Mouse (Mus musculus) T-helper 17 cell (primary cell): Measurements from ENCODE around the gene Fscn2.

Experiments
- in situ Hi-C, 2 experiments: fragments of 300-600 bp; cut with MboI, MseI; formaldehyde crosslinking; loops; 1 replicate in 1 of 2; 2 replicates in 1 of 2; pipeline ENCODE4 v1.15.1; 2025; ENCODE audit warnings: high pct_unique_total_duplicates in 2 of 2

Gene Fscn2

DNA sequence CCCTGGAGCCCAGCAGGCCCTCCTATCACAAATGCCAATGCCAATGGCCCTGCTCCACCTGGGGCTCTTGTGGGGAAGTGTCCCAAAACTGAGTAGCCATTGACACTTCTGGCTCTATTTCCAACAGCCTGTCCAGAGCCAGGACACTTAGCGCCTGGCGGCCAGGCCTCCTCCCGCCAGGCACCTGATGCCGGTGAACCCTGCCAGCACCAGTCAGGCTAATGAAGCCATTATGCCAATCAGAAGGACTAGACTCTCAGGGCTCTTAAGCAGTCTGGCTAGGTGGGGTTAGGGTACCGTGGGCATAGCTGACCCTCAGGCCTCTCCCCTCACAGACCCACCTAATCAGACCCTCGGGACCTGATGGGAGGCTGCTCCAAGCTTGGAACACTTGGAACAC, 1.9 kb upstream of the Fscn2 start:
- in situ Hi-C loops: no loop called here

DNA sequence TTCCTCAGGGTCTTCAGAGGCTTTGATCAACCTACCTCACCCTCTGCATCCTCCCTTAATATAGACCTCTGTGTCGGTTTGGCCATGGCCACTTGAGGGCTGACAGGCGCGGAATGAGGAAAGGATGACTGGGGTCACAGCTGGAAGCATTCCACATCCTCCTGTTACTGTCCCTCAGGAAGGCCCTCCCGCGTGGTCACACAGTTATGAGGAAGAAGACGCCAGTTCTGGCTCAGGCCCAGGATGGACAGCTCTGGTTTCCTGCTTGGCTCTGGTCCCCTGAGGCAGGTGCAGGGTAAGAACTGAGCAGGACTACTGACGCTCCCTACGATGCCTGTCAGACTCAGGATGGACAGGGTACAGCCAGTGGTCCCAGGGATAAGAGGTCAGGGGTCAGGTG, 1.3 kb upstream of the Fscn2 start:
- in situ Hi-C loops: no loop called here

DNA sequence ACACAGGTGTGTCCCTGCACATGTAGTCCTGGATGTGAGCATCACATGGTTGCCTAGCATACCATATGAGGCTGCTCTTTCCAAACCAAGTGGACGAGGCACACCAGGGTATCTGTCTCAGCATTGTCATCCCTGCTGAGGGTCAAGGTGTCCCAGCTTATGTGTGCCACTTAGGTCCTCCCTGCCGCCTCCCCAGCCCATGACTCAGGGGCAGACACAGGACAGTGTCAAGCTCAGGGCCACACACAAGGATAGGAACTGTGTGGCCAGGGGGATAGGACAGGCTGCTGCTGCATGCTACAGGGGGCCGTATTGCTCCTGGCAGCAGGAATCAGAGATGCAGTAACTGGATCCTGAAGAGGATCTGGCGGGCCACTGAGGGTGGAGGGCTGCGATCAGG, 579 bp upstream of the Fscn2 start:
- in situ Hi-C loops: no loop called here

DNA sequence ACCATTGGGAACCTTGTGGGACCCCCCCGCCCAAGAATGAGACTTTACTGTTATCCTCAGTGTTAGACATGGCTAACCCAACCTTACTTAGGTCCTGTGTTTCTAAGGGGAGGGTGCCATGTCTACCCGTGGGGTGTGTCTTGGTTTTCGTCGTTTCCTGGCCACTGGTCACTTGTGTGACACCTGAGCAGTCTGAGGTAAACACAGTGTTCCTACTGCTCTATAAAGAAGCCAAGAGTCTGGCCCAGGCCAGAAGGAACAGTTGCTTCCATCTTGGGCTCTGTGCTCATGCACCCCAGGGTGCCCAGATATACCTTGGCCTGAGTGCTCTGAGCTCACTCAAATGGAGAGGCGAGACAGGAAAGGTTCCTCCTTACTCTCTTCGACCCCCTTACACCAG, 1.6 kb downstream of the Fscn2 start:
- in situ Hi-C loops: no loop called here

DNA sequence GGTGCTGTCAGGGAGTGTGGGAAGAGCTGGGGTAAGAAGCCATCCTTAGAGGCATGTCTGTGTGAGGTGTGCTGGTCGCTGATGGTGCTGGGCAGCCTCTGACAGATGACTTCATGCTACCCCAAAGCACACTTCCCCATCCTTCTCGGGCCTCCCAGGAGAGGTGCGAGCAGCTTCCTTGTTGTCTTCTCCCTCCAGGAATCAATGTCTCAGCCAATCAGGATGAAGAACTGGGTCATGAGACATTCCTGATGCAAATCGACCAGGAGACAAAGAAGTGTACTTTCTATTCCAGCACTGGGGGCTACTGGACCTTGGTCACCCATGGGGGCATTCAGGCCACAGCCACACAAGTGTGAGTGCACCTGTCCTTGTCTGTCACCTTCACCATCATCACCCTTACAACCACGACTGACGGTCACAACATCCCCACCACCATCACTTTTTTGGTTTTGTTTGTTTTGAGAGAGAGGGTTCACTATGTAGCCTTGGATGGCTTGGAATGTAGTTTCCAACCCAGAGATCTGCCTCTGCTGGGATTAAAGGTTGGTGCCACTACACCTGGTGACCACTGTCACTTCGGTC, 5.2 kb downstream of the Fscn2 start:
- in situ Hi-C loops: no loop called here

DNA sequence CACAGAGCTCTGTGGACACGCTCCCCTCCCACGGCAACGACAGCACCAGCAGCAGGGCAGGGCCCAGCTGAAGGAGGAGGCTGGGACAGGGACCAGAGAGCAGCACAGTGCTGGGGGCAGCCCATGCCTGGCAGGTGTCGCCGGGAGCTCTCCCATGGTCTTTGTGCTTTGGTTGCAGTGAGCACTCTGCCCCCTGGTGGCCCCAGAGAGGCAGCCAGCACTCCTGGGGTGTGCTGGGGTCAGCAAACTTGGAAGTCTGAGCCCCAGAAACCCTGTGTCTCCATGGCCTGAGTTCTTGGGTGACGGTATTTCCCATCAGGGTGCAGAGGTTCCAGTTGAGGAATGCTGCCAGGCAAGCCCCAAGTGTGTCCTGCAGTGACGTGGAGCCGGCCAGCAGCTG, 8.3 kb downstream of the Fscn2 start:
- in situ Hi-C loops: loop anchor here in 1 of 2 experiments (10.0 kb wide), 1 partner anchor 575 kb away; the partner anchor contains the start of gene Slc16a3

DNA sequence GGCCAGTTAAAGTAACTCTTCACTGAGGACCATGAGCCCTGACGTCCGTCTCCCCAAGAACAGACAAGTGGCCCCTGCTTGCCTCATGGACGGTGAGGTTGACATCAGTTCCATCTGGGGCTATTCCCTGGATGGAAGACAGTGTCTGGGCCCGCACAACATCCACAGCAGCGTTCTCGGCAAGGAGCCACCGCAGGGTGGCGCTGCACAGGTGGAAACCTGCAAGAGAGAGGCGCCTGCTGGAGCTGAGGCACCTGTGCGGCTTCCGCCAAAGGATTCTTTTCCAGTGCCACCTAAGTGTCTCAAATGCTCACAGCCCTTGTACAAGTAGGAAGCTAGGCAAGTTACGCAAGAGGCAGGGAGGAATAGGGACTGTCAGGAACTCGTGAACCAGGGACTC, 11.7 kb downstream of the Fscn2 start:
- in situ Hi-C loops: loop anchor here in 1 of 2 experiments (10.0 kb wide), 1 partner anchor 572 kb away; the partner anchor contains the start of gene Slc16a3

DNA sequence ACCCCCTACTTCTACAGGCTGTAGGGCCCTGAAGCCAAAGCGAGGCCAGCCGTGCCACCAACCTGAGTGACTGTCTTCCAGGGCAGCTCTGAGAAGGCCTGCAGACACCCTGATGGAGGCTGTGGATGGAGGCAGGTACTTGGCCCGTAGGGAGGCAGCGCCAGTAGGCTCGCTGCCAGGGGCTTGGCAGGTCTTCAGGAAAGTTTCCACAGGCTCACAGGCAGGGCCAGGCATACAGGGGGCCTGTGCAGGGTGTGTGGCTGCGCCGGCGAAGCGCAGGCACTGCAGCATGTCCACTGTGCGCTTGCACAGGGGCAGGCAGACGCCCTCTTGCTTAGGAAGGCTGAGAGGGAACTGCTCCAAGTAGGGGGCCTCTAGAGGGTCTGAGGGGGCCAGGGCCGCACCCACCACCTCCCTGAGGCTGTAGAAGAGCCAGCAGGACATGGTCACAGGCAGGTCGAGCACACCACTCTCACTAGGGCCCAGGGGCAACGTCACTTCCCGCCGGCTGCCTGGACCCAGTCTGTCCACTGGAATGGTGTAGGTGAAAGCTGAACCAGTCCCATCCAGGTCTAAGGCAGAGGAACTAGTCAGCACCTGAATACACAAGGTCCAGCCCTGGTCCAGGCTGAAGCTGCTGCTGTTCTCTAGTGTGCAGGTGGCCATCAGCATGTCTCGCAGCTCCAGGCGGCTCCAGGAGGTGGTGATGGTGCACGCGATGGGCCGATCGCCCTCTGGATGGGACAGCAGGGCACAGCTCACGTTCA, 12.7 kb downstream of the Fscn2 start:
- in situ Hi-C loops: loop anchor here in 1 of 2 experiments (10.0 kb wide), 1 partner anchor 571 kb away; the partner anchor contains the start of gene Slc16a3

DNA sequence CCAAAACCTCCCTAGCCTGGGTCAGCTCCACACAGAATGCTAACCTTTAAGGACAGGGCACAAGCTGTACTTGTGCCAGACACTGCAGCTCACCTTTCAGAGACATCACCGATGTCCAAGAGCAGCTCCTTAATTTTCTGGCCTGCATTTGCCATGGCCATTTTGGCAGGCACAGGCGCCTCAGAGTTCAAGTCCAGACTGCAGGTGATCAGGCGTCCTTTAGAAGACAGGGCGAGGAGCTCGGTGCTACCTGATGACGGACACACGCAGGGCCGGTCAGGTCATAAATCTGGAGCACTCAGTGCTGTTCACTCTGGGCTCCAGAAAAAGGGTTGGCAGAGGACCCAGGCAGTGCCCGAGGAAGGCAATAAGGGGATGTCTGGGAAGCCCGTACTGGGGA, 14.0 kb downstream of the Fscn2 start:
- in situ Hi-C loops: loop anchor here in 1 of 2 experiments (10.0 kb wide), 1 partner anchor 569 kb away; the partner anchor contains the start of gene Slc16a3

DNA sequence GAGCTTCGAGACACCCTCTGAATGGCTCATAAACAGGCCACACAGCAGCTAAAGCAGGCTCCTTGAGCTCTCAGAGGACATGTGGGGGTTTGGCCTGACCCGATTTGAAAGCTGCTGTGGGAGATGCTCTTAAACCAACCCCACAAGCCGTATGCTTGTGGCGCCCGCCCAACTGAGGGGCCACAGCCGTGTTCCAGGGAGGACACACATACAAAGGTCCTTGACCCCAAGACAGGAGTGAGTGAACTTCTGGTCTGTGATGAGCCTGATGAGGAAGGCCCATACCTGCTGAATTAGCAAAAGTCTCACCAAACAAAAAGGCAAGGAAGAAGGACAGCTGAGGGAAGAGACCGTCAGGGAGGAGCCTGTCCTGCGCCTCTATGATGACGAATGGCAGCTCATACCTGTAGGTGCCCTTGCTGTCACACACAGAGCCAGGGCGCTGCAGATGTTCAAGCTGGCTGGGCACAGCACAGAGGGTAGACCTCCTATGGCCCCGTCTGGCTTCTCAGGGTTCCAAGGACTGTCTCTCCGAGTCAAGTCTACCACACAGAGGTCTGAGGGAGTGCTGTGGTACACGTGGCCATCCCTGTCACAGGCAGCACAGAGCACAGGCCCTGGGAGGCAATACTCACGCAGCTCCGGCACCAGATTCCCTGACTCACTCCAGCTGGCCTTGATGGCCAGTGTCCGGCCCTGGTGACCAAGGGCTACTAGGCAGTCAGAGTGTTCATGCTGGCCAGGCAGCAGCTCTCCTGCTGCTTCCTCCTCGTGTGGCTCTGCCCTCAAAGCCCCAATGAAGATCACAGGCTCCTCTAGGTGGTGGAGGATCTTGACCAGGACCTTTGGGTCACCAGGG, 15.2 kb downstream of the Fscn2 start:
- in situ Hi-C loops: loop anchor here in 1 of 2 experiments (10.0 kb wide), 1 partner anchor 568 kb away; the partner anchor contains the start of gene Slc16a3

DNA sequence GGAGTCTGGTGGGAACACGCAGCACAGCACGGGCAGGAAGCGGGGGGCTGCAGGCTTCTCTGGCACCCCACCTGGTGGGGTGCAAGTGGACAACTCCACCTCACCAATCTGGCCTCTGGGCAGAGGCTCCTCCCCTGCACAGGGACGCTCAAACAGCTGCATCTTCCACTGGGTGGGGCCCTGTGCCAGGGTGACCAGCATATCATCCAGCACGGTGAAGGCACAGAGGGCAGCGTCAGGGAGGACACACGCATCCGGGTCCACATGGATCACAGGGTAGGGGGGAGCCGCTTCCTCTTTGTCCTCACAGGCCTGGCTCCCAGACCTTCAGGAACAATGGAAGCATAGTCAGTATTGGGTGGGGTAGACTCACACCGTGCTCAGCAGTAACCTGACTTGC, 16.0 kb downstream of the Fscn2 start:
- in situ Hi-C loops: loop anchor here in 1 of 2 experiments (10.0 kb wide), 1 partner anchor 567 kb away; the partner anchor contains the start of gene Slc16a3

DNA sequence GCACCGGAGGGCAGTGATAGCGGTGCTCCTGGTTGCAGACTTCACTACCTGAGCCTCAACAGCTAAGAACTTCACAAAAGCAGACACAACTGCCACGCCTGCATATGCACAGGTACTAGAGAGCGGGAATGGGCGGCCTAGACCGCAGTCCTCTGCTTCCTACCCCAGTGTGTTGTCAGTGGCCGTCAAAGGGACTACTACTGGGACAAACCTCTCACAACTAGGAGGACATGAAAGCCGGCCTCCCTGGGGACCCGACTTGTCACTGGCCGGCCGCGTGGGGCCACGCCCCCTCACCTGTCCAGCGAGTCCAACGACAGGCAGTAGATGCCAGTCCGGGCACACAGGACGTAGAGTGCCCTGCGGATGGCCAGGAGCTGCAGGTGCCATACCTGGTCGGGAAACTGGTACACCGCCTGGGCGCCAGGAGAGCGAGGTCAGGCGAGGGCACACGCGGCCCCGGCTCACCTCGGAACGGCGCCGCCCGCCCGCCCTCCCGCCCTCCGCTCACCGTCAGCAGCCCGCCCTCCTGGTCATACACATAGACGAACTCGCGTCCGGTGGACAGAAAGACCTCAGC, 16.8 kb downstream of the Fscn2 start:
- in situ Hi-C loops: loop anchor here in 1 of 2 experiments (10.0 kb wide), 1 partner anchor 567 kb away; the partner anchor contains the start of gene Slc16a3

DNA sequence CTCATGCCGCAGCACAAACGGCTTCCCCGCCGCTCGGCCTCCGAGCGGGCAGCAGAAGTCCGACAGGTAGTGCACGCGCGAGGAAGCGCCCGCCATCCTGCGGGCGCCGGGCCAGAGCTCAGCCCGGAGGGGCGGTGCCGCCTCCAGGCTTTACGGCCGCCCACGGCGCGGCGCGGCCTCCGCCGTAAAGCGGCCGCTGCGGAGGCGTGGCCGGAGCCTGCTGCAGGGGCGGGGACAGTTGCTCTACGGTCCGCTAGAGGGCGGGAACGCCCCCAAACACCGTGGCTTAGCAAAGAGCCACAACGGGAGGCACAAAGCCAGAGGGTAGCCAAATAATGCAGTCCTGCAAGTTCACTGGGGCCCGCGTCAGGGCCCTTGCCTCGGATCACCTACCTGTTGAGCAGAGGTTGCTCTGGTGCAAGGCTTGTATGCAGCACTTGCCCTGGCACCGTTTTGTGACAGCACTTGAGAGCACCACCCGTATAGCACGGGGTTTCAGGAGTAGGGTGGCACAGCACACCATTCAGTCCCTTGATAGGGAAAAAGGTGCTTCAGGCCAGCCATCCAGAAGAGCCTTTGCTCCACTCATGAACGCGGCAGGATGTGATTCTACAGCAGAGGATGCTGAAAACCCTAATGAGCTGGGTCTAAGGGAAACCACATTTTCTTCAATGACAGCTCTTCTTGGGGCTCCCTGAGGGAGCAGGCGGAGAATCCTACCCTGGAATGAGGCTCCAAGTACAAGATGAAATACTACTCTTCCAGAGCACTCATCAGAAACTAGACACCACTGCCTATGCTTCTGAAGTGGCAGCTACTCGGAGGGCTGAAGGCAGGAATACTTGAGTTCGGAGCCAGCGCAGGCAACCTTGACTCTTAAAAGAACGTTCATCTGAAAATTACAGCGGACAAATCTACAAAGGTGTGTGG, 17.5 kb downstream of the Fscn2 start, which contains the start of gene Faap100:
Gene Faap100 (minus strand): TSS at position 154 of the 930 bp plus-strand sequence.
- in situ Hi-C loops: loop anchor here in 1 of 2 experiments (10.0 kb wide), 1 partner anchor 566 kb away; the partner anchor contains the start of gene Slc16a3

DNA sequence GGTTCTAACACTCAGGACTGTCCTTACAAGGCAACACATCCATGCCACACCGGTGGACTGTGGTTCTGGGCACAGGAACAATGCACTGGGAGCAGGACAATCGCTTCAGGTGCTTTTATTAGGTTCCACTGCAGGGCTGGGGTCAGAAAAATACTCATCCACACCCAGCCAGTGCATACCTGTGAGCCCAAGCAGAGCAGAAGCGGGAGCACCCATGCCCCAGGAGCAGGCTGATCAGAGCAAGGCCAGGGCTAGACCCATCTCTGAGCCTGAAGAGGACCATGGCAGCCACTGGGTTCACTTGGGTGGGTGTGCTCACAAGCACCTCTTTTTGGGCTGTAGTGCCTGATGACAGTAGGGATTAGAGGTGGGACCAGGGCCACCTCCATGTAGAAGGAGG, 18.9 kb downstream of the Fscn2 start:
- in situ Hi-C loops: no loop called here

DNA sequence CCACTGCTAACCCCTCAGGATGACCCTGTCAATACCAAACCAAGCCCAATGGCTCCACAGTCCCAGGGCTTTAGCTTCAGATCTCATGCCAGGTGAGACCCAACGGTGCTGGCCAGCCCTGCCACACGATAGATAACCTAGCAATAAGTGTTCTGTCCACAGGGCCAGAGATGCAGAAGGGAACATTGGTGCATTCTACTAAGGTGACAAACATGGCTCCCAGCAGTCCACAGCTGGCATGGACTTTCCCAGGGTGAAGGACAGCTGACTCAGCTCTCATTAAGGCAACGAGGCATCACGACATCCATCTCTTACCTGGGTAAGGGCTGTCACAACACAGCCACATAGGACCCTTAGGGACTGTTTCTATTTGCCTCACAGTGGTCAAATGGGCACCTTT, 19.8 kb downstream of the Fscn2 start:
- in situ Hi-C loops: no loop called here

DNA sequence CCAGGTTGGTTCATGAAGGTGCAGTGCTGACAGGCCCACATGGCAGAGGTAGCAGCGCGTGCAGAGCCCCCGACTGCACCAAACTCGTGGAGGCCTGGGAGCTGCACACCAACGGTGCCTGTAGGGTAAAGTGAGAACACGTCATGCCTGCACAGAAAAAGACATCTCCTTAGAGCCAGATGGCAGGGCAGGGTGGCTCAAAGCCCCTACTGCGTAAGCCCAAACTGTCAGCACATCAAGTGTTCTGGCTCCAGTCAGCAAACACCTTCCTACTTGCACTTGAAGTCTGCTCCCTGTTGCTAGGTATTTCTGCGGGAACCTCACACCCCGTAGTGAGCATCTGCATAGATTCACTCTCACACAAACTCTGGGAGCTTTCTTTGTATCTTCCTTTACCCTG, 21.2 kb downstream of the Fscn2 start:
- in situ Hi-C loops: no loop called here

DNA sequence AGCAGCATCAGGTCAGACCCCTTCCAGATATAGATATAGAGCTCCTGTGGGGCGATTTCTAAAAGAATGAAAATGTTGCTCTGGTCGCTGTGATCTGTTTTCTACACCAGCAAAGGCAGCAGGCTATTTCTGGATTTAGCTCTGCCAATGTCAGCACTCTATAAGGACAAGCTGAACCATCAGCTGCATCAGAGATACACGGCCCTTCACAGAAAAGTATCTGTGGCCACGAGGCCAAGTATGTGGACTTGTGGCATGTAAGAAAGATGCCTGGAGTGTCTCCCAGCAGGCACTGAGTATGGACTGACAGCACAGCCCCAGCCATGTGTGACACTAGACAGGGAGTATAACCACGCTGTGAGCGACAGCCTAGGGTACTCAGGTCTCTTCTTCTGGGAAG, 25.3 kb downstream of the Fscn2 start:
- in situ Hi-C loops: no loop called here

DNA sequence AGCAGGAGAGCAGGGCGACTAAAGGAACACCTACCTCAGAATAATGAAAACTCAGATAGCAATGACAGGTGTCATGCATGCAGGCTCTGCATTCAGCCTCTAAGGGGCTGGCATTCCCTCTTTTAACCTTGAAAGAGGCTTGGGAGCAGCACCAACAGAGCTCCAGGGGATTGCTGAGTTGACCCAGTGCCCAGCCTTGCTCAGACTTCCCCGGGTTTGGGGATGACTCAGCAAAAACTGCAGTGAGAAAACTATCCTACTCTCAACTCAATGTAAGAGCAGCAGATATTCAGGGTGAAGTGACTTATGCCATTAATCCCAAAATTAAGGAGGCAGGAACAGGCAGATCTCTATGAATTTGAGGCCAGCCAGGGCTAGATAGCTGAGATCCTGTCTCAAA, 25.8 kb downstream of the Fscn2 start:
- in situ Hi-C loops: no loop called here

DNA sequence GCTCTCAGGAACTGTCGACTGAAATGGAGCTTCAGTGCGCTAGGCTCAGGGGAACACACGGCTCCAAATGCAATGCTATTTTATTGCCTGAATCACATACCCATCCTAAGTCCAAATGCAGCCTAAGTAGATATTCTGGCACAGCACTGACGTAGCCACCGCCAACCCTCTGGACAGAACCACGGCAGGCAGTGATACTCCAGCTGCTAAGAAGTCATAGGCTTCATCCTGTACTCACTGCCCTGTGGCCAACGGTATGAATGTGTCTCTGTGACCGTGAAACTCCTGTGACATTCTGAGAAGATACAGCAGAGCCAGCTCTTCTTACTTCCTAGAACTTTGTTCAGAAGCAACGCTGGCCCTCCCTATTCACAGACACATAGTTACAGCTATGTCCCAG, 27.2 kb downstream of the Fscn2 start:
- in situ Hi-C loops: no loop called here

DNA sequence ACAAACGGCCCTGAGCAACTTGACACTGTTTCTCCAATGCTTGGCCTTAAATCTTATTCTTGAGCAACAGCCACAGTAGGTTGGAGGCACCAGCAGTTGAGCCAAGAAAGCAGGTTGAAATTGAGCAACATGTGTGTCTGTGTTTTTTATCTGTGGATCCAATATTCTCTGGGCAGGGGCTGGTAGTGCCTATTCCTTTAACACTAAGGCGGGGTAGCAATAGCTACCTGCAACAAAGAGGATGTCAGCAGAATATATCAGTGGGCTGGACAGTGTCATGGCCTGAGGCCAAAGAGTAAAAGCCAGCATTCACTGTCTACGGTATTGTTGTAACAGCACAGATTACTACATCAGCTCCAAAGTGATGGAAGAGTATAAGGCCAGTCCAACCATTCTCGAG, 34.3 kb downstream of the Fscn2 start:
- in situ Hi-C loops: no loop called here
